Mouse (Mus musculus): ENCODE data around the gene Gfra1. TPM values are rescaled to one million over a fixed set of nuclear protein-coding genes. Genes with fewer than 3 reads are reported as not detected.

Gfra1 gene
- total RNA-seq (2023), result not detected

GRCm38 (mm10) chr19:58455496-58456061, at the start of gene Gfra1:
Gene Gfra1, minus strand, starts transcription at chr19:58455909.

Other genes with a start within 250 kb of the Gfra1 start
- not detected for gene Ccdc172, start 56.1 kb upstream of the Gfra1 start, total RNA-seq (2023)
- not detected for gene Pnlip, start 196.6 kb upstream of the Gfra1 start, total RNA-seq (2023)